Mouse (Mus musculus) heart, adult 11 months (tissue): ENCODE data around the gene Dad1.

Source experiments
- DNase-seq: peaks from one replicate; pipeline ENCODE4 v3.0.0; 2022

Gene Dad1

GRCm38 (mm10) chr14:54204311-54204710 lies 49.6 kb downstream of the Dad1 start:
- DNase-seq: no peak

GRCm38 (mm10) chr14:54203776-54204175 lies 50.1 kb downstream of the Dad1 start:
- no peak for DNase-seq

- peak; percentile 66 for DNase-seq
These were observed 50.7 kb downstream of the Dad1 start for GRCm38 (mm10) chr14:54203207-54203606.

DNA sequence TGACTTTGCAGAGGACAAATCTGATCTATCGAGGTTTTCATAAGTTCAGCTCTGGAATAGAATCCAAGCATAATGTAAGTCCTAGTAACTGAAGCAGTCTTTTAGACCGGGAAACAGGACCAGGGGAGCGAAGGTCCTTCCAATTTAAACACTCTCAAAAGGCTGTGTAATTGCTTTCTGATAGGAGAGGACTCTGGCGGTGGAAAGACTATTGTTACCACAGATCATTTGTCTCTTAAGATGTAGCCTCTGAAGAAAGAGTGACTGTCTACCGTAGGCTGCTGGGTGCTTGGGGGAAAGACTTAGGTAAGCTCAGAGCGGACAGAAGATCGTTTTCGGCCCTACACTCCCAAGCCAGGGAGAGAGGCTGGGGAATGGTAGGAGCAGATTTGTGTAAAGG lies 53.5 kb downstream of the Dad1 start:
- peak; percentile 51 for DNase-seq

DNA sequence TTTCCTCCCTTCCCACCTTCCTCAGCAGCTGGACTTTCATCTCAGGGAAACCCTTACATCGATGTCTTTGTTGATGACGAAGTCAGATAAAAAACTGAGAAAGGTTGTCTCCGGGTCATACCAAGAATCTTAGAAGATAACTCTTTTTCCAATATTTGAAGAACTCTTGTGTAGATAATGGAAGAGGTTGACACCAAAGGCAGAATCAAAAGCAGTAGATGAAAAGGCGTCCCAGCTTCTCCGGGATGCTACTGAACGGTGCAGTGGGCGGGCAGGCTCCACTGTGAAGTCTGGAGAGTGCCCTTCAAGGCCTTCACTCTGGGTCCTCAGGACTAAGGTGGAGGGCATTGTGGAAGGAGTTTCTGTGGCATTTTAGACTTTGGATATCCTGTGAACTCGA lies 54.2 kb downstream of the Dad1 start:
- DNase-seq: no peak

DNA sequence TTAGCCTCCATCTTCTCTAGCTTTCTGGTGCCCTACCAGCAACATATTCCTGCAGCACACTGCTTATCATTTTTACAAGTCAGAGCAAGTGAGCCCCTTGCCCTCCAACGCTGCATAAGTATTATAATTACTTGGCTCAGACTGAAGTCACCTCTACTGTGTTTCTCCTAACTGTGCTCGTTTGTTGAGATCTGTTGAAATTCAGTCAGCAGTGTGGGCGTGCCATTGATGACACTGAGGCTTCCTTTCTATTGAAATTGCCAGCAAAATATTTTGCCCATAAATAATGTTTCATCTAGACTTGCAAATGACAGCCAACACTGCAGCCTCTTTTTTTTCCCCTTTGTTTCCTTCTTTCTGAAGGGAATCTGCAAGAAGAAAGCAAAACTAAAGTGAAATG lies 56.2 kb downstream of the Dad1 start:
- no peak for DNase-seq

GRCm38 (mm10) chr14:54195838-54196423 lies 58.0 kb downstream of the Dad1 start:
- no peak for DNase-seq

- DNase-seq: peak; percentile 55
These were observed 60.4 kb downstream of the Dad1 start for GRCm38 (mm10) chr14:54193354-54194133.

DNA sequence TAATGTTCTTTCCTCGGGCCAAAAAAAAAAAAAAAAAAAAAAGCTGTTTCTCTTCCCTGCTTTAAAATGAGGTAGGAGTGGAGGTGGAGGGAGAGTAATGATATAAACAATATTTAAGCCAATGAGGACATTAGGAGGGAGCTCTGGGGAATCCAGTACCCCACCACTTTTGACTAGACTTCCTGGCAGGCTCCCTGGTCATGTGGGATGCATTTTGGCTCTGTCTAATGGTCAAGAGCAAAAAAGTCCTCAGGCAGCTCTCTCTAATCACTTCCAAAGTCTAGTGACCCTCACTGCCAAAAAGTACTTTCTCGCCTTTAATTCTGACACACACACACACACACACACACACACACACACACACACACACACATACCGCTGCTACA lies 61.4 kb downstream of the Dad1 start:
- peak; percentile 93 for DNase-seq

DNA sequence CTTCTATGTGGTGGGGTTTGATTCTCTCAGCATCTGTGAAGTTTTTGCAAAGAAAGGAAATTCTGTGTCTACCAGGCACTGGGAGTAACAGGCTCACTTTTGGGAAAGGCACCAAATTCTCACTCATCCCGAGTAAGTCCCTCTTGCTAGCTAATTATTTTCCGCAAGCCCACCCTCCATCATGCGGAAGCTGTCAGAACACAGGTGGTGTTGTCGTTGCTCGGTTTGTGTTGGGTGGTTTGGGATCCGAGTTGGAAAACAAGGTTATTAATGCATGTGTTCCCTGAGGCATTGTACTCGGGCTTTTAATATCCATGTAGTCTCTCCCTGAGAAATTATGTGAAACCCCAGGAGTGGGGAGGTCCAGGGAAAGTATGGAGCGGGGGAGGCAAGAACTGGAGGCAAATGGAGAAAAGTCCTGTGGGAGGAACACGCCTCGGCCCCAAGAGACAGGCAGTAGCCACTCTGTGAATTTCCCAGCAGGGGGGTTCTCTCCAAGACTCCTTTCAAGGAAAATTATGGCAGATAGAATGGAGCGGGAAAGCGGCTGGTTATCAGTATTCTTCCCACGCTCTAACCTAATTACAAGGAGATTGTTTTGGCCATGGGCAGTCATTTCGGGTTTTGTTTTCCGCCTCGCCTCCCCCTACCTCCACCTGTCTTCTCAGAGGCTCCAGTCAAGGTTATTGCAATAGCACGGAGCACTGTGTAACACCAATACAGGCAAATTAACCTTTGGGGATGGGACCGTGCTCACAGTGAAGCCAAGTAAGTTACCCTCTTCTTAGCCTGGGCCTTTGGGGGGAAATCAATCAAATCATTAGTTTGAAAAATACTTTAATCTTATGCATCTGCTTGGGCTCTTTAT lies 62.1 kb downstream of the Dad1 start:
- peak; percentile 97 for DNase-seq

- peak; percentile 86 for DNase-seq
These were observed 62.9 kb downstream of the Dad1 start for GRCm38 (mm10) chr14:54191026-54191390.

DNA sequence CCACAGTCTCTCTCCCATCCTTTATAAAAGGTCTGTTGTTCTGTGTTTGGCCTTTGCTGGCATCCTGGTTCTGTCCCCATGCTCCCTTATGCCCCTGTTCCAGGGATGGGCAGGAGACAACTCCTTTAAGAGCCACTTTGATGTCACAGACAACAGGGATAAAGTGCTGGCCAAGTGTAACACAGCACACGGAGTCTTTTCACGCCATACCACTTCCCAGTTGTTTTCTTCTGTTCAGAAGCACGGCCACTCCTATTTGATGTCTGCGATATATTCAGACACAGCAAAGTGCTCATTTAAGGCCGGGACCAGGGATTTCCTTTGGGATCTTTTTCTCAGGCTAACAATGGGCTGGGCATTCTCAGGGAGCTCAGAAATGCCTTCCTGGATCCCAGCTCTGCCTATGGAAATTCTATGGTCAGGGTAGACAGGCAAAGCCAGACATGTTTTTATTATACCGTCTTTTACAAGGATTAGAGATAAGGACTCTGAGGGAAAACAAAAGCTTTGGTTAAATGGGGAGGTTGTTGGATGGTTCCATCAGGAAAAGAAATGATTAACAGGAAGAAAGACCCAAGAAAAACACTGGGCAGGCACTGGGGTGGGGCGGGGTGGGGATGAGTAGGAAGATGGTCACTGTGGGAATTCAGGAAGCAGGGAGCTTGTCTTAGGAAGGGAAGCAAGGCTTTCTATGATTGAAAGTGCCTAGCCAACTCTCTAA lies 63.4 kb downstream of the Dad1 start:
- DNase-seq: peak; percentile 91

DNA sequence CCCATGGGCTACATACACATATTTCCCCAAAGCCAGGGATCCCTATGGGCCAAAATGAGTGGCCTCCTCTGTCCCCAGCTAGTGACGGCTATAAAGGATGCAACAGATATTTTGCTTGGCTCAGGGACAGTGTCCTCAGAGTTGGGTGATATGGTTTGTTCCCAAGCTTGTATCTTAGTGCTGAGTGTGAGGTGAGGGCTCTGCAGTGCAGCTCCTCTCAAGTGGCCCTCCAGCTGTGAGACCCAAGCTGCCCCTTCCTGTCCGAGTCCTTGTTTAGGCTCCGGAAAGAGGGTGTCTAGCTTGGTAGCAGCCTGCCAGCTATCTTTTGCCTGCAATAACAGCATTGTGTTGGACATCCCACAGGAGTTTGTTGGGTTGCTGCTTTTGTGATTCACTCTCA lies 64.6 kb downstream of the Dad1 start:
- peak; percentile 97 for DNase-seq

DNA sequence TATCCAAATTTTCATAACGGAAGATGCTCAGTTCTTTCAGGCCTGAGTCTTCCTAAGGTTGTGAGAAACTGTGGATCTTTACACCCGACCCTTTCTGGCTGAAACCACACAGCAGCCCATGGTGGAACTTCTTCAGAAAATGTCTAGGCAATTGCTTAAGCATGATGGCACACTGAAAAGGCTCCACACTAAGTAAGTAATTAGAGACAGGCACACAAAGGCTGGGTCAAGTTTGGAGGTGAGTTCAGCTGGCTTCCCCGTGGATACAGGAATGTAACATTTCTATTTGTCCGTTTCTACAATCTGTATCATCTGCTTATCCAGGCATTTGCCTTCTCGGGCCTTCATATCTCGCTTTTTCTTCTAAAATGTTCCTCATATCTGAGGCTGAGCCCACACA lies 66.7 kb downstream of the Dad1 start:
- no peak for DNase-seq
